Mouse (Mus musculus) limb, embryonic 14.5 days (tissue): ENCODE measurements at regions not wholly inside any gene's neighbourhood (a gene's known extent, or its start where the extent isn't known, plus 50 kb on each side); places are given as distances from the start of the nearest gene placed in this dataset.

Experiments used
- ATAC-seq: fragments of 200-750 bp; cut with Nextera tagmentation; 2 replicates; pipeline ENCODE4 v1.8.0; 2017; ENCODE audit warnings: low read depth, moderate number of reproducible peaks, moderate TSS enrichment; ENCODE audit not compliant: low FRiP score
- DNase-seq: peaks from one replicate; pipeline ENCODE4 v3.0.0-alpha.2; 2015; ENCODE audit warnings: low spot score
- H3K27ac ChIP-seq: fragments of 300-500 bp; sonication (generic); replicated peaks from 2 replicates; pipeline ENCODE4 v1.5.1; 2014; ENCODE audit warnings: low read depth, mild to moderate bottlenecking, low read length, moderate library complexity, mixed read lengths
- H3K27me3 ChIP-seq: fragments of 300-500 bp; sonication (generic); 2 replicates; pipeline ENCODE4 v1.6.1; 2014; ENCODE audit warnings: low read length, mixed read lengths; ENCODE audit not compliant: control insufficient read depth, insufficient read depth
- H3K36me3 ChIP-seq: fragments of 300-500 bp; sonication (generic); 2 replicates; pipeline ENCODE4 v1.6.1; 2014; ENCODE audit warnings: mild to moderate bottlenecking, low read length, moderate library complexity, mixed read lengths; ENCODE audit not compliant: control insufficient read depth, insufficient read depth
- H3K4me1 ChIP-seq: fragments of 300-500 bp; sonication (generic); 2 replicates; pipeline ENCODE4 v1.6.1; 2014; ENCODE audit warnings: antibody characterized with exemption, low read length, mixed read lengths; ENCODE audit not compliant: control insufficient read depth, insufficient read depth
- H3K4me2 ChIP-seq: fragments of 300-500 bp; sonication (generic); replicated peaks from 2 replicates; pipeline ENCODE4 v1.6.1; 2014; ENCODE audit warnings: low read depth, mild to moderate bottlenecking, low read length, moderate library complexity; ENCODE audit not compliant: severe bottlenecking
- H3K4me3 ChIP-seq: fragments of 300-500 bp; sonication (generic); replicated peaks from 2 replicates; pipeline ENCODE4 v1.5.1; 2014; ENCODE audit warnings: low read length
- H3K9ac ChIP-seq: fragments of 300-500 bp; sonication (generic); 2 replicates; pipeline ENCODE4 v1.6.1; 2014; ENCODE audit warnings: mild to moderate bottlenecking, low read depth, low read length, moderate library complexity; ENCODE audit not compliant: severe bottlenecking
- H3K9me3 ChIP-seq: fragments of 300-500 bp; sonication (generic); 2 replicates; pipeline ENCODE4 v1.6.1; 2016; ENCODE audit warnings: low read length; ENCODE audit not compliant: control insufficient read depth
- POLR2A ChIP-seq: fragments of 200-500 bp; IDR thresholded peaks from 2 replicates; pipeline ENCODE4 v1.8.0; 2012; ENCODE audit warnings: inconsistent platforms, mild to moderate bottlenecking, moderate library complexity, borderline replicate concordance; ENCODE audit not compliant: insufficient read depth, insufficient read length; ENCODE audit errors: extremely low read depth
- WGBS: fragments of 180-500 bp; shearing (Covaris S2); extraction: QIAGEN DNeasy Blood & Tissue Kit; methylation state at CpG from one replicate; pipeline ENCODE4 v1.1.7; 2014; 5-methylcytosine and 5-hydroxymethylcytosine counted together

DNA sequence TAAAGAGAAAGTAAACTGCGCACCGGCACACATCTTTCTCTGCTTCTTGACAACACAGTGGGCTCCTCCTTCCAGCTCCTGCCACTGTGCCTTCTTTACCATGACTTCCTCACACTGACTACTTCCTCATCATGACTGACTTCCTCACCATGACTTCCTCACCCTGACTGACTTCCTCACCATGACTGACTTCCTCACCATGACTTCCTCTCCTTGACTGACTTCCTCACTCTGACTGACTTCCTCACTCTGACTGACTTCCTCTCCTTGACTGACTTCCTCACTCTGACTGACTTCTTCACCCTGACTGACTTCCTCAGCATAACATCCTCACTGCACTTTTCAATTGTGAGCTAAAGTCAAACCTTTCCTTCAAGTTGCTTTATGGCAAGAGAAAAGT is 489.8 kb downstream of the Gbe1 start:
- no peak overlapping the region for H3K9ac ChIP-seq
- no peak overlapping the region for H3K27ac ChIP-seq
- 92% methylated on average over 2 of the region's 2 CpGs for WGBS
- H3K4me2 ChIP-seq, result no peak overlapping the region
- no peak for ATAC-seq
- H3K27me3 ChIP-seq, result no peaks in the 10 kb centered on the region
- TF ChIP-seq POLR2A, result no peak
- H3K4me3 ChIP-seq, result no peak overlapping the region
- no peaks in the 10 kb centered on the region for H3K4me1 ChIP-seq
- no peaks in the 10 kb centered on the region for H3K36me3 ChIP-seq
- H3K9me3 ChIP-seq, result no peaks in the 10 kb centered on the region
- no peak for DNase-seq

DNA sequence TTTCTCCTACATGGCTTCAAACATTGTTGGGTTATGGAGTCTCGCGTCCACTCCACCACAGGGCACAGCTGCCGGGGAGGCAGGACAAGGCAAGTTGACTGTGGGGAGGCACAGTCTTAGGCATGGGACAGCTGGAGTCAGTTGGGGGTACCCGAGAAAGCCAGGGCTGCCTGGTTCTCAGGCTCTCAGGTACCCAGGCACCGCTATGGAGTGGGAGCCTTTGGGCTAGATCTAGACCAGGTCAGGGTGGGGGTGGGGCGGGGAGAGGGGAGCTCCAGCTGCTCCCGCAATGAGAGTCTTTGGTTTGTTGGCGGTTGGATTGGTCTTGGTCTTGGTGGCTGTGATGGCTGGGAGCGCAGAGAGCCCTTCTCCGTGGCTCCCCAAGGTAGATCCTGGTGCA is 512.2 kb downstream of the Gbe1 start:
- DNase-seq (no peak), ATAC-seq (no peak)
- H3K36me3 ChIP-seq, result no peaks in the 10 kb centered on the region
- WGBS, result 93% methylated on average over 10 of the region's 10 CpGs
- no peaks in the 10 kb centered on the region for H3K9me3 ChIP-seq
- H3K4me1 ChIP-seq, result no peaks in the 10 kb centered on the region
- TF ChIP-seq POLR2A, result no peak
- no peaks in the 10 kb centered on the region for H3K27me3 ChIP-seq
- no peak overlapping the region for H3K4me3 ChIP-seq
- H3K9ac ChIP-seq, result no peak overlapping the region
- H3K4me2 ChIP-seq, result no peak overlapping the region
- no peak overlapping the region for H3K27ac ChIP-seq

DNA sequence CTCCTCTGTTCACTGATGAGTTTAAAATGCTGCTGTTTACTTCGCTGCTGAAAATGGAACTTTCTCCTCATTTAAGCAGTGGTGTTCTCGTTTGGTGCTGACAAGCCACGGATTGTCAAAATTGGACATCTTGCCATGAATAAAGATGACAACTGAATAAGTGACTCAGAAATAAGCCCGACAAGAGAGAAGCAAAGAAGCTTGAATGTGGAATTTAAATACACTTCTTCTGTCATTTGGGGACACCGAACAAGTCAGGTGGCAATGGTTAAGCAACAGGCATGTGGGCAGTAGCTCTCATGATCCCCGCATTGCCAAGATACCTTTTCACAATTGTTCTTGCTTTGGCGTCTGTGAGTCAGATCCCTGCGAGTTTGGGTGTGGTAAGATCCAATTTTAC is 521.3 kb downstream of the Gbe1 start:
- H3K4me1 ChIP-seq, result no peaks in the 10 kb centered on the region
- no peaks in the 10 kb centered on the region for H3K9me3 ChIP-seq
- no peak overlapping the region for H3K4me3 ChIP-seq
- H3K9ac ChIP-seq, result no peak overlapping the region
- WGBS, result 91% methylated on average over 8 of the region's 8 CpGs
- ATAC-seq (no peak), DNase-seq (no peak)
- no peak overlapping the region for H3K27ac ChIP-seq
- H3K27me3 ChIP-seq, result no peaks in the 10 kb centered on the region
- TF ChIP-seq POLR2A, result no peak
- no peak overlapping the region for H3K4me2 ChIP-seq
- H3K36me3 ChIP-seq, result no peaks in the 10 kb centered on the region

DNA sequence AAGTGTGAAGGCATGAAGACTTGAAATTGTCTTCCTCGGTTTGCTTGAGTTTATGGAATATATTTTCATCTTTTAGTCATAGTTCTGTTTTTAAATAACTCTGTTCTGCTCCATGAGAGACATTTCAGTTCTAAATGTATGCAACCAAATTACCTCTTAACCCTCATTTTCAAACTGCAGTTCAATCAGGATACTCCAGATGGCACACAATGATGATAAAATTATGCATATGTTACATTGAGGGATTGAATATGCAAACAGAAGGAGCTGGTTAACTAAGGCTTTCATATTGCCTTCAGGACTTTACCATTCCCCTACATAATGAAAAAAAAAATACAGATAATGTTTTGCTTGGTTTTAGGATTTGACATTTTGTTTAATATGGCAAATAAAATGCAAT is 524.4 kb downstream of the Gbe1 start:
- Histone ChIP-seq H3K4me1 (no peaks in the 10 kb centered on the region), H3K4me2 (no peak overlapping the region), H3K36me3 (no peaks in the 10 kb centered on the region), H3K27me3 (no peaks in the 10 kb centered on the region), H3K4me3 (no peak overlapping the region), H3K9ac (no peak overlapping the region), H3K27ac (no peak overlapping the region), H3K9me3 (no peaks in the 10 kb centered on the region)
- TF ChIP-seq POLR2A, result no peak
- DNase-seq (no peak), ATAC-seq (no peak)
- WGBS, result 78% methylated on average over 1 of the region's 1 CpGs

DNA sequence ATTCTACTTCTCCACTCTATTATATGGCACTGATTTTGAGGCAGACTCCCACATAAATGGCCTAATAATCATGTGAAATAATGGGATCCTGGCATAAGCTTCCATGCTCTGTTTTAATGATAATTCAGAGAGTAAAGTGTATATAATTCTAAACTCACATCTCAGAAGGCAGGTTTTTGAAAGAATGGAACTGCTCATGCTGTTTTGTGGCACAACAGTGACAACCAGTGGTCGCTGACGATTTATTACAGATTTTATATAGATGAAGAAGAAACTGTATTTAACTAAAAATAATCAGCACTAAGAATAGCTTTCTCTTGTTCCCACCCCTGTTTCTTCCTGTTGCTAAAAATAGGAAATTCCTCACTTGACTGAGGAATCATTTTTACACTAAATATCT is 554.5 kb downstream of the Gbe1 start:
- no peak for TF ChIP-seq POLR2A

DNA sequence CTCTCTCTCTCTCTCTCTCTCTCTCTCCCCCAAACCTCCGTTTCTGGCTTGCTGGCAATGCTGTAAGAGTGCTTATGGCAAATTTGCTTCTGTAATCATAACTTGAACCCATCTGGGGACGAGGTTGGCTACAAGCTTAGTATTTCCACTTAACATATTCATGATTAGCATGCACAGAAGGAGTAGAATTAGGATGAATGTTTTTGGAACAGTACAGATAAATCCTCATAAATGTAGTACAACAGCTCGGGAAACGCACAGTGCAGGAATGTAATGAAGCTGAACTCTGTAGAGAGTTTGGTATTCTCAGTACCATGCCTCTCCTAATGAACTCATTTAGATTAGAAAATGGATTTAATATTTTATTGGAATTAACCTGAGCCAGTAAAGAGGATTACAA is 555.5 kb downstream of the Gbe1 start:
- TF ChIP-seq POLR2A, result no peak
- H3K36me3 ChIP-seq, result no peaks in the 10 kb centered on the region
- DNase-seq, result no peak
- H3K27me3 ChIP-seq, result no peaks in the 10 kb centered on the region
- no peak for ATAC-seq
- no peaks in the 10 kb centered on the region for H3K4me1 ChIP-seq
- H3K4me3 ChIP-seq, result no peak overlapping the region
- H3K9me3 ChIP-seq, result no peaks in the 10 kb centered on the region
- no peak overlapping the region for H3K27ac ChIP-seq
- H3K4me2 ChIP-seq, result no peak overlapping the region
- H3K9ac ChIP-seq, result no peak overlapping the region
- WGBS, result 61% methylated on average over 4 of the region's 4 CpGs

More for the DNA sequence above, 554.5 kb downstream of the Gbe1 start:
- no peak overlapping the region for H3K27ac ChIP-seq
- no peaks in the 10 kb centered on the region for H3K36me3 ChIP-seq
- WGBS, result 67% methylated on average over 2 of the region's 2 CpGs
- no peaks in the 10 kb centered on the region for H3K4me1 ChIP-seq
- no peak overlapping the region for H3K4me3 ChIP-seq
- no peak overlapping the region for H3K9ac ChIP-seq
- DNase-seq (no peak), ATAC-seq (no peak)
- no peaks in the 10 kb centered on the region for H3K27me3 ChIP-seq
- H3K4me2 ChIP-seq, result no peak overlapping the region
- H3K9me3 ChIP-seq, result no peaks in the 10 kb centered on the region
